Comparison of ENCODE assay signal across 9 mouse cellular contexts in genomic region chr4:134020621-134021020, GRCm38 (mm10). TPM values are rescaled to one million over a fixed set of nuclear protein-coding genes. Genes with fewer than 3 reads are reported as not detected.
DNase-seq lines count a peak whose midpoint lies in the region; ATAC-seq and TF ChIP-seq lines count a peak whose summit lies in the region.
"Had no signal": no experiment of that assay in that cellular context is flagged by ENCODE, and none has a peak within 500 bp of the region (broad histone marks: within the 10 kb centered on the region; RNA-seq: fewer than 3 reads in every experiment).

No protein-coding gene starts in this region.

- peak; percentile 15 to 20 for DNase-seq in right cerebral cortex, adult 2 months (ENCODE audit: low spot score in 2 of 2)
- DNase-seq in right cerebral cortex, postnatal 14 days = no peak
- DNase-seq in adrenal gland, postnatal 10 days = peak; percentile 91
- DNase-seq in gastrocnemius, postnatal 10 days = peak; percentile 71
- DNase-seq in kidney, postnatal 14 days = peak; percentile 86
- DNase-seq in midbrain, embryonic 14.5 days = peak; percentile 68
- DNase-seq in layer of hippocampus, adult 8-10 months (ENCODE audit: low spot score in 2 of 2) = no peak

- no peaks in the 10 kb centered on the region for H3K36me3 ChIP-seq in midbrain, embryonic 14.5 days (ENCODE audit: control insufficient read depth, insufficient read depth, low read length)
- H3K36me3 ChIP-seq in testis, adult 2 months (ENCODE audit: control insufficient read depth, insufficient read depth, low read length) = no peaks in the 10 kb centered on the region
- H3K36me3 ChIP-seq: liver, embryonic 15.5 days had no signal

- H3K27ac ChIP-seq in midbrain, embryonic 14.5 days (replicated peaks; ENCODE audit: low read depth, low read length) = no peak overlapping the region
- no peak overlapping the region for H3K27ac ChIP-seq in testis, adult 2 months (ENCODE audit: control insufficient read depth, insufficient read depth, low read depth, low read length)
- H3K27ac ChIP-seq: liver, embryonic 15.5 days had no signal

- H3K4me1 ChIP-seq in midbrain, embryonic 14.5 days (ENCODE audit: control insufficient read depth, insufficient read depth, low read length) = peaks cover 42% of the 10 kb centered on the region
- peaks cover 37% of the 10 kb centered on the region for H3K4me1 ChIP-seq in testis, adult 2 months (ENCODE audit: control insufficient read depth, insufficient read depth, low read length)

- no peaks in the 10 kb centered on the region for H3K27me3 ChIP-seq in midbrain, embryonic 14.5 days (ENCODE audit: control insufficient read depth, insufficient read depth, low read length)
- peaks cover 4% of the 10 kb centered on the region; the same call in 1 of the 2 replicates for H3K27me3 ChIP-seq in testis, adult 2 months (ENCODE audit: control insufficient read depth, insufficient read depth, low read length)

- peak; percentile 24; the same call in 1 of the 2 replicates for TF ChIP-seq CTCF in testis, adult 2 months (IDR thresholded peaks at IDR 0.05; ENCODE audit: control insufficient read depth, insufficient read depth, insufficient replicate concordance, low read depth, low read length)

- peak overlapping the region; percentile 52 for H3K4me2 ChIP-seq in midbrain, embryonic 14.5 days (ENCODE audit: low read length)

- TF ChIP-seq POLR2A in testis, adult 2 months (IDR thresholded peaks at IDR 0.05; ENCODE audit: control insufficient read depth, low read depth, low read length) = no peak

- H3K9ac ChIP-seq in midbrain, embryonic 14.5 days (replicated peaks; ENCODE audit: low read length) = no peak overlapping the region
- H3K9ac ChIP-seq: liver, embryonic 15.5 days had no signal

- 0 out of 2 replicates have a peak overlapping the region, but pooled peaks have one; percentile 33 for H3K4me3 ChIP-seq in midbrain, embryonic 14.5 days (replicated peaks; ENCODE audit: low read depth, low read length)
- no peak overlapping the region for H3K4me3 ChIP-seq in testis, adult 2 months (ENCODE audit: control insufficient read depth, low read depth, low read length)
- H3K4me3 ChIP-seq: liver, embryonic 15.5 days had no signal

- no peak for ATAC-seq in midbrain, embryonic 14.5 days (ENCODE audit: low FRiP score, low TSS enrichment)

- no peaks in the 10 kb centered on the region for H3K9me3 ChIP-seq in midbrain, embryonic 14.5 days (ENCODE audit: control insufficient read depth, low read length)
- H3K9me3 ChIP-seq: liver, embryonic 15.5 days had no signal

- WGBS in midbrain, embryonic 14.5 days = 3% methylated on average over 11 of the region's 11 CpGs

RNA-seq across cellular contexts. Expression of gene Lin28a, which starts 2.0 kb away (rescaled TPM):
- under 1 TPM; 0.18 to 0.36 TPM for total RNA-seq in adrenal gland, postnatal 10 days (2021)
- 1 to 10 TPM; 1.7 to 2.8 TPM for total RNA-seq in gastrocnemius, postnatal 10 days (2021)
- 0.13 and 0.31 TPM in 2 replicates for polyA plus RNA-seq in midbrain, embryonic 14.5 days (2014; fragmentation: Nextera tagmentation; extraction: Ambion mirVana)
- 1.2 TPM in 2 replicates for polyA plus RNA-seq in testis, adult 2 months (2012; rRNA removed)
- not detected for total RNA-seq in layer of hippocampus, adult 8-10 months (2022)

RNA-seq across cellular contexts. Expression of gene Dhdds, which starts 19.9 kb away (rescaled TPM):
- total RNA-seq in adrenal gland, postnatal 10 days (2021) = 10 to 100 TPM; 30.7 to 35.8 TPM
- 10 to 100 TPM; 16.7 to 17.5 TPM for total RNA-seq in gastrocnemius, postnatal 10 days (2021)
- polyA plus RNA-seq in midbrain, embryonic 14.5 days (2014; fragmentation: Nextera tagmentation; extraction: Ambion mirVana) = 46.6 and 48.2 TPM in 2 replicates
- 16.6 and 17.3 TPM in 2 replicates for polyA plus RNA-seq in testis, adult 2 months (2012; rRNA removed)
- total RNA-seq in layer of hippocampus, adult 8-10 months (2022) = 10 to 100 TPM; 63.0 to 67.7 (median 66.5) TPM

RNA-seq across cellular contexts. Expression of gene Zfp683, which starts 33.0 kb away (rescaled TPM):
- total RNA-seq in adrenal gland, postnatal 10 days (2021) = under 1 TPM in 1 of 2 experiments, not detected in 1; 0.24 TPM
- total RNA-seq in gastrocnemius, postnatal 10 days (2021) = not detected
- polyA plus RNA-seq in midbrain, embryonic 14.5 days (2014; fragmentation: Nextera tagmentation; extraction: Ambion mirVana) = not detected in 2 replicates
- polyA plus RNA-seq in testis, adult 2 months (2012; rRNA removed) = 0.11 TPM in 2 replicates
- not detected for total RNA-seq in layer of hippocampus, adult 8-10 months (2022)
- polyA plus RNA-seq: liver, embryonic 15.5 days had no signal

RNA-seq across cellular contexts. Expression of gene Crybg2, which starts 40.0 kb away (rescaled TPM):
- total RNA-seq in adrenal gland, postnatal 10 days (2021) = under 1 TPM; 0.82 to 0.96 TPM
- not detected for total RNA-seq in gastrocnemius, postnatal 10 days (2021)
- 1.8 and 2.3 TPM in 2 replicates for polyA plus RNA-seq in midbrain, embryonic 14.5 days (2014; fragmentation: Nextera tagmentation; extraction: Ambion mirVana)
- 2.3 and 2.4 TPM in 2 replicates for polyA plus RNA-seq in testis, adult 2 months (2012; rRNA removed)
- total RNA-seq in layer of hippocampus, adult 8-10 months (2022) = 1 to 10 TPM in 3 of 4 experiments, under 1 TPM in 1; 0.54 to 6.4 (median 3.7) TPM

RNA-seq across cellular contexts. Expression of gene Hmgn2, which starts 52.2 kb away (rescaled TPM):
- total RNA-seq in adrenal gland, postnatal 10 days (2021) = 100 to 1,000 TPM; 273 to 322 TPM
- 100 to 1,000 TPM; 225 to 257 TPM for total RNA-seq in gastrocnemius, postnatal 10 days (2021)
- 1,199 and 1,387 TPM in 2 replicates for polyA plus RNA-seq in midbrain, embryonic 14.5 days (2014; fragmentation: Nextera tagmentation; extraction: Ambion mirVana)
- 30.4 and 34.0 TPM in 2 replicates for polyA plus RNA-seq in testis, adult 2 months (2012; rRNA removed)
- 100 to 1,000 TPM in 3 of 4 experiments, 10 to 100 TPM in 1; 90.0 to 132 (median 110) TPM for total RNA-seq in layer of hippocampus, adult 8-10 months (2022)

Comparison
In these comparisons a context has a peak if more than half of its experiments do, and no peak if none do; other contexts are left out.
1. DNase-seq: peak in right cerebral cortex, adult 2 months (2 of 2), adrenal gland, postnatal 10 days (single experiment), gastrocnemius, postnatal 10 days (single experiment), kidney, postnatal 14 days (single experiment) and midbrain, embryonic 14.5 days (single experiment); none in right cerebral cortex, postnatal 14 days (single experiment) and layer of hippocampus, adult 8-10 months (0 of 2).